Mouse (Mus musculus) lung, embryonic 16.5 days (tissue): ENCODE results near the gene Zfp513. TPM values are rescaled to one million over a fixed set of nuclear protein-coding genes. Genes with fewer than 3 reads are reported as not detected.

Source experiments
- ATAC-seq: fragments of 200-750 bp; cut with Nextera tagmentation; 2 replicates; pipeline ENCODE4 v1.8.0; 2017; ENCODE audit warnings: low read depth, mild to moderate bottlenecking, moderate library complexity
- H3K27ac ChIP-seq: fragments of 300-500 bp; sonication (generic); 2 replicates; pipeline ENCODE4 v1.5.1; 2014; ENCODE audit warnings: mild to moderate bottlenecking, control low read depth, low read length
- H3K27me3 ChIP-seq: fragments of 300-500 bp; sonication (generic); 2 replicates; pipeline ENCODE4 v1.6.1; 2014; ENCODE audit warnings: low read depth, low read length, mixed read lengths; ENCODE audit not compliant: control insufficient read depth, insufficient read depth
- H3K36me3 ChIP-seq: fragments of 300-500 bp; sonication (generic); 2 replicates; pipeline ENCODE4 v1.6.1; 2014; ENCODE audit warnings: low read length; ENCODE audit not compliant: control insufficient read depth, insufficient read depth
- H3K4me1 ChIP-seq: fragments of 300-500 bp; sonication (generic); replicated peaks from 2 replicates; pipeline ENCODE4 v1.6.1; 2014; ENCODE audit warnings: low read length, mixed read lengths; ENCODE audit not compliant: control insufficient read depth, insufficient read depth
- H3K4me2 ChIP-seq: fragments of 300-500 bp; sonication (generic); 2 replicates; pipeline ENCODE4 v1.6.1; 2014; ENCODE audit warnings: low read depth, low read length, control low read depth
- H3K4me3 ChIP-seq: fragments of 300-500 bp; sonication (generic); 2 replicates; pipeline ENCODE4 v1.5.1; 2014; ENCODE audit warnings: mild to moderate bottlenecking, low read length, control low read depth
- H3K9ac ChIP-seq: fragments of 300-500 bp; sonication (generic); 2 replicates; pipeline ENCODE4 v1.6.1; 2014; ENCODE audit warnings: low read length, control low read depth
- H3K9me3 ChIP-seq: fragments of 300-500 bp; sonication (generic); 2 replicates; pipeline ENCODE4 v1.6.1; 2016; ENCODE audit warnings: low read length; ENCODE audit not compliant: control insufficient read depth
- WGBS: fragments of 180-500 bp; shearing (Covaris S2); extraction: QIAGEN DNeasy Blood & Tissue Kit; methylation state at CpG from one replicate; pipeline ENCODE4 v1.1.7; 2014; 5-methylcytosine and 5-hydroxymethylcytosine counted together
- polyA plus RNA-seq: library from polyadenylated mRNA; unstranded; fragments of >200 nt; fragmentation: Nextera tagmentation; extraction: Ambion mirVana; gene quantifications from 2 replicates; pipeline ENCODE4 v1.2.1, GENCODE M21; 2015

The Zfp513 gene
- polyA plus RNA-seq, 1 experiment from 2014 or later: 5.8 TPM

DNA sequence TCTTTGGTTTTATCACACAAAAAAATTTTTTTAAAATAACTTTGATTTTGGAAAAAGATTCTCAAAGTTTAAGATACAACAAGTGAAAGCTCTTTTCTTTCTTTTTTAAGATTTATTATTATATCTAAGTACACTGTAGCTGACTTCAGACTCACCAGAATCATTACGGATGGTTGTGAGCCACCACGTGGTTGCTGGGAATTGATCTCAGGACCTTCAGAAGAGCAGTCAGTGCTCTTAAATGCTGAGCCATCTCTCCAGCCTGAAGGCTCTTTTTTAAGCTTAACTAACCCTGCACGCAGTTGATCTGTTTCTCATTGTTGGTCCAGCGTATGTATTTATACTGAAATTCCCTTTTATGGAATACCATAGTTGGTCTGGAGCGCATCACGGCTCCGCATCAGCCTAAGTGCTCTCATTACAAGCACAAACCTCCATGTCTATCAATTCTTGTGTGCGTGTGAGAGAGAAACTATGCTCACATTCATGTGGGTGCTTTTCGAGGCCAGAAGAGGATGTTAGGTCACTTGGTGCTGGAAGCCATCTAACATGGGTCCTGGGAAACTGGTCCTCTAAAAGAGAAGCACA, 20.8 kb downstream of the Zfp513 start:
- Histone ChIP-seq H3K4me3 (no peak overlapping the region), H3K27me3 (no peaks in the 10 kb centered on the region), H3K4me1 (peaks cover 8% of the 10 kb centered on the region), H3K4me2 (no peak overlapping the region), H3K27ac (no peak overlapping the region), H3K9me3 (no peaks in the 10 kb centered on the region), H3K36me3 (no peaks in the 10 kb centered on the region), H3K9ac (no peak overlapping the region)
- 91% methylated on average over 9 of the region's 9 CpGs for WGBS
- ATAC-seq: no peak

DNA sequence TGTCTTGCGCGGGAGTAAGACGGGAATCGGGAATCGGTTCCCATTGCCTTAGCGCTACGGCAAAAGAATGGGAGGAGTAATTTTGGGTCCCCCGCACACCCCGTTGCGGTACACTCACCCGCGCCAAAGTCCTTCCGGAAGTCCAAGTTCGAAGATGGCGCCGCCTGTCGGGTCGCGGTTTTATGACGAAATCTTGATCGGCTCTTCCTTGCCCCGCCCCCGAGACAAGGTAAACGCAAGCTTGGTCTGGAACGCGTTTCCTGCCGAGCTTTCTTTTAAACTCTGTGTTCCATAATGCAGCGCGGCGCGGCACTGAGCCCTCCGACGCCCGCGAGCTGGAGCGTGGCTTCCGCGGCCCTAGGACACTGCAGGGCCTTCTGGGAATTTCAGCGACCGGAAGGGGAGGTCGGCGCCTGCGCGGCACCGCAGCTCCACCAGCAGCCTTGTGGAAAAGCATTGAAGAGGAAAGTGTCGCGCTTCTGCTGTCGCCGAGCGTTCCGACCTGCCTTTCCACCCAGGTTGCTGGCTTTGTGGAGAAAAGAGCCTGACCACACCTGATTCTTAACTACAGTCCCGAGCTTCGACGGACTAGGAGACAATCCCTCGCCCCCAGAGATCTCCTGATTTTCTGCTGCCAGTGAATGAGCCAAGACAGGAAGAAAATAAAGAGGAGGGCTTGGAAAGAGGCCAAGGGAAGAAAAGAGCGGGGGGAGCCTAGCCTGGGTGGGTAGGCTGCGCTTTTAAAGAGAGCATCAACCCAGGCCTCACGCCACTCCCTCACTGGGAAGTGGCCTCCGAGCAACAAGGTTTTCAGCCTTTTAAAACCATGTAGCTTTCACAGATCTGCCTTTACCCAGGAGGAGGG, 22.1 kb downstream of the Zfp513 start, which contains the start of the genes Gm29609 and Gtf3c2:
TSS of gene Gm29609 (minus strand) at position 146 of the 865 bp plus-strand sequence.
TSS of gene Gtf3c2 (minus strand) at position 379 of the 865 bp plus-strand sequence.
- Histone ChIP-seq H3K4me2 (peak within 1 kb of the TSS; percentile 87), H3K27ac (peak within 1 kb of the TSS; percentile 100), H3K9ac (peak within 1 kb of the TSS; percentile 82), H3K4me1 (peaks cover 8% of the 10 kb centered on the region), H3K9me3 (no peaks in the 10 kb centered on the region), H3K4me3 (peak within 1 kb of the TSS; percentile 97), H3K36me3 (no peaks in the 10 kb centered on the region), H3K27me3 (no peaks in the 10 kb centered on the region)
- under 1% methylated on average over 59 of the region's 59 CpGs for WGBS
- ATAC-seq: peak; percentile 98

GRCm38 (mm10) chr5:31179301-31179765, 22.8 kb downstream of the Zfp513 start:
- Histone ChIP-seq H3K4me1 (peaks cover 8% of the 10 kb centered on the region), H3K36me3 (no peaks in the 10 kb centered on the region), H3K9me3 (no peaks in the 10 kb centered on the region), H3K4me2 (peak overlapping the region; percentile 87), H3K9ac (peak overlapping the region; percentile 82), H3K4me3 (peak overlapping the region; percentile 97), H3K27ac (peak overlapping the region; percentile 100), H3K27me3 (no peaks in the 10 kb centered on the region)
- 0% methylated on average over 25 of the region's 25 CpGs for WGBS
- ATAC-seq: peak; percentile 66

- no peak overlapping the region for H3K9ac ChIP-seq
- no peak overlapping the region for H3K4me2 ChIP-seq
- no peak overlapping the region for H3K4me3 ChIP-seq
- no peaks in the 10 kb centered on the region for H3K27me3 ChIP-seq
- peaks cover 59% of the 10 kb centered on the region for H3K36me3 ChIP-seq
- H3K9me3 ChIP-seq: no peaks in the 10 kb centered on the region
- H3K27ac ChIP-seq: no peak overlapping the region
- H3K4me1 ChIP-seq: no peaks in the 10 kb centered on the region
- 79% methylated on average over 4 of the region's 4 CpGs for WGBS
- no peak for ATAC-seq
Measured at GRCm38 (mm10) chr5:31168630-31169029, 33.5 kb downstream of the Zfp513 start.

DNA sequence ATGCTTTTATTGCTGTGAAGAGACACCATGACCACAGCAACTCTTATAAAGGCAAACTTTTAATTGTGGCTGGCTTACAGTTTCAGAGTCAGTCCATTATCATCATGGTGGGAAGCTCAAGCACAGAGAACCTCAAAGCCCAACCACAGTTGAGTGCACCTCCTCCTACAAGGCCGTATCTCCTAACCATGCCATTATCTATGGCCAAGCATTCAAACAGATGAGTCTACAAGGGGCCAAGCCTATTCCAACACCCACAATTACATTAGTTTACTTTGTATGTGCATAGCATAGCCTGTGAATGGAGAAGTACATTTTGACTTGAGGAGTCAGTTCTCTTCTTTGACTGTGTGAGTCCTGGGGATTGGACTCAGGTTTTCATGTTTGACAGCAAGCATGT, 37.2 kb downstream of the Zfp513 start:
- Histone ChIP-seq H3K9ac (no peak overlapping the region), H3K4me3 (no peak overlapping the region), H3K4me1 (no peaks in the 10 kb centered on the region), H3K27ac (no peak overlapping the region), H3K9me3 (no peaks in the 10 kb centered on the region), H3K4me2 (no peak overlapping the region), H3K27me3 (no peaks in the 10 kb centered on the region), H3K36me3 (peaks cover 61% of the 10 kb centered on the region)
- ATAC-seq: no peak
- 81% methylated on average over 1 of the region's 1 CpGs for WGBS

- no peak overlapping the region for H3K27ac ChIP-seq
- H3K9ac ChIP-seq: no peak overlapping the region
- no peaks in the 10 kb centered on the region for H3K9me3 ChIP-seq
- peaks cover 66% of the 10 kb centered on the region for H3K36me3 ChIP-seq
- H3K4me1 ChIP-seq: no peaks in the 10 kb centered on the region
- no peaks in the 10 kb centered on the region for H3K27me3 ChIP-seq
- no peak overlapping the region for H3K4me2 ChIP-seq
- no peak for ATAC-seq
- no peak overlapping the region for H3K4me3 ChIP-seq
Measured at GRCm38 (mm10) chr5:31162462-31162861, 39.6 kb downstream of the Zfp513 start.

DNA sequence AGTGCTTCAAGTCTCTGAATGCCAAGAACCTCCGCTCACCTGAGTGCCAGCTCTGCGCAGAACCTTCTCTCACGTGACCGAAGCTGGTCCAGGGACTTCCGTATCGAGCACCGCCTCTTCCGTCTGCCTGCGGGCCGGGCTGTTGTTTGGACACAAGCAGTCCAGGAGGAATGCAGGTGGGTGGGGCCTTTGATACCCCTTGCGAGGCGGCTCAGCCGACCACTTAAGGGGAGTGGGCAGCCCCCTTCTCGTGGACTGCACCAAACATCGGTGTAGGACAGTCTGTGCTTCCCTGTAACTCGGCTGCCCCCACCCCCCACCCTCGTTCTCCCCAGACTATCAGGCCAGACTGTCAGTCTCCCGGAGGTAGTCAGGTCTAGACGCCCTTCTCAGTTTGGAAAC, 48.0 kb downstream of the Zfp513 start, which contains the start of gene Mpv17:
TSS of gene Mpv17 (minus strand) at position 100 of the 402 bp plus-strand sequence.
- Histone ChIP-seq H3K27ac (peak within 1 kb of the TSS; percentile 75), H3K27me3 (no peaks in the 10 kb centered on the region), H3K9me3 (no peaks in the 10 kb centered on the region), H3K4me1 (peaks cover 5% of the 10 kb centered on the region), H3K4me2 (peak within 1 kb of the TSS; percentile 80), H3K9ac (peak within 1 kb of the TSS; percentile 81), H3K36me3 (peaks cover 23% of the 10 kb centered on the region), H3K4me3 (peak within 1 kb of the TSS; percentile 72)
- ATAC-seq: peak; percentile 96
- WGBS: under 1% methylated on average over 19 of the region's 19 CpGs

GRCm38 (mm10) chr5:31153516-31154151, 48.5 kb downstream of the Zfp513 start:
- H3K9ac ChIP-seq: peak overlapping the region; percentile 81
- H3K4me1 ChIP-seq: peaks cover 5% of the 10 kb centered on the region
- H3K4me2 ChIP-seq: peak overlapping the region; percentile 80
- peak overlapping the region; percentile 72 for H3K4me3 ChIP-seq
- H3K9me3 ChIP-seq: no peaks in the 10 kb centered on the region
- WGBS: 25% methylated on average over 6 of the region's 6 CpGs
- peak overlapping the region; percentile 75; the same call in 1 of the 2 replicates for H3K27ac ChIP-seq
- no peaks in the 10 kb centered on the region for H3K27me3 ChIP-seq
- peak; percentile 20 for ATAC-seq
- peaks cover 18% of the 10 kb centered on the region for H3K36me3 ChIP-seq

DNA sequence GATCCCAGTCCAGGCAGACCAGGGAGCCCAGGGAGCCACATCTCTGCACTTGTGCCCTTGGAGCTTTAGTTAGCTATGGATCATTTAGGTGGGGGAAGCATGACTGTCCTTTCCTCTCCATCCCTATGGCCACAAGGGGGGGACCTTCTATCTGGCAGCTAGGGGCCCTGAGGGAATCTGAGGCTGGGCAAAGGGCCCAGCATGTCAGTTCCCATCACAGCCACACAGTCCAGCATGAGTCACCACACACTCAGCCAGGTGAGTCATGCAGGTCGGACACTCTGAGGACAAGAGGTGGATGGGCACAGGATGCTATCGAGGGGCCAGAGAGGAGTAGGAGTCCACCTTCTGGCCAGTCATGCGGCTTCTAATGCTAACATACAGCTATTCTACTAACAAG, 50.4 kb downstream of the Zfp513 start:
- Histone ChIP-seq H3K27ac (no peak overlapping the region), H3K36me3 (peaks cover 1% of the 10 kb centered on the region; the same call in 1 of the 2 replicates), H3K9me3 (no peaks in the 10 kb centered on the region), H3K4me3 (no peak overlapping the region), H3K9ac (no peak overlapping the region), H3K27me3 (no peaks in the 10 kb centered on the region), H3K4me1 (peaks cover 5% of the 10 kb centered on the region), H3K4me2 (no peak overlapping the region)
- ATAC-seq: no peak
- 79% methylated on average over 3 of the region's 3 CpGs for WGBS
